Mouse (Mus musculus): ENCODE results near the gene Nectin2. TPM values are rescaled to one million over a fixed set of nuclear protein-coding genes. Genes with fewer than 3 reads are reported as not detected.
A peak's percentile ranks its signal among the peaks of the same experiment; 100 is the strongest.

Gene Nectin2
- polyA plus RNA-seq, 2 experiments from 2014 or later, result 0.56 TPM; not detected in 1

- ATAC-seq, result no peak
Observed at GRCm38 (mm10) chr7:19769001-19769400, 18.7 kb upstream of the Nectin2 start.

GRCm38 (mm10) chr7:19768251-19768650 is 18.0 kb upstream of the Nectin2 start:
- no peak for ATAC-seq

GRCm38 (mm10) chr7:19764581-19764980 is 14.3 kb upstream of the Nectin2 start:
- ATAC-seq, result no peak

DNA sequence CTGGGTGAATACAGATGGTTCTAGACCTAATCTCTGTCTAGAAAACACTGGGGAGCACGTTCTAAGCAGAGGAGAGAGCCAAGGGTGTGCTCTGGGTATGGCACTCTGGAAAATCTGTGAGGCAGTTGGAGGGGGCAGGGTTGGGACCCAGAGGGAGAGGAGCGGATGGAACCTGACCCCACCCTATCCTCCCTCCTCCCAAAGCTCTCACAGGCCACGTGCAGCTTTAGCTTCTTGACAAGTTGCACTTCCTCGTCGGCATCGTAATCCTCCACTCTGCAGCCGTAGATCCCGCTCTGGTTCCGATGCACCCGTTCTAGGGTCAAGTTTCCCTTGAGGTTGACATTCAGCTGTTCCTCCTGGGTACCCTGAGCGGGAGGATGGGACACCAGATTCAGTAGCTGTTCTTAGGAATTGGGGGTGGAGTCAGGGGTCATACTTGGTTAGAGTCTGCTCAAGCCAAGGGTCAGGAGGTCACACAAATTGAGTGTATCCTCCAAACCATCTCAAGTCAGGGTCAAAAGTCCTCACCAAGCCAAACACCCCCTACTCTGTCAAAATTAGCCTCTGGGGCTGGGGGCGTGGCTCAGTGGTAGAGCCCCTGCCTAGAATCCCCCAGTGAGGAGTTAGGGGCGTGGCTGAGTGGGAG is 13.7 kb upstream of the Nectin2 start:
- ATAC-seq, result no peak

GRCm38 (mm10) chr7:19762283-19762682 is 12.0 kb upstream of the Nectin2 start:
- ATAC-seq, result no peak

DNA sequence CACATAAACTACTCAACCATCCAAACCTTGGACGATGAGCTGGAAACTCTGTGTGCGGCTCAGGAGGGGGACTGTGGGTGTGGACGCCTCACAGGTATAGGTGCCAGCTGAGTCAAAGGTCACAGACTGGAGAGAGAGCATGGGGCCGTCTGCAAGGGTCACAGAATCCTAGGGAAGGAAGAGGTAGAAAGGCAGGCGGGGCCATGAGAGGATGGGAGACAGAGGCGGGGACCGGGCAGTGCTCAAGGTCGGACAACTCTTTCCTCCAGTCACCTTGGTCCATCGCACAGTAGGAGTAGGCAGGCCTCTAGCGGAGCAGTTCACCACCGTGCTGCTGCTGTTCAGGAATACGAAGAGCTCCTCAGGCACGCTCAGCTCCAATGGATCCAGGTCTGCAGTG is 9.7 kb upstream of the Nectin2 start:
- no peak for ATAC-seq

DNA sequence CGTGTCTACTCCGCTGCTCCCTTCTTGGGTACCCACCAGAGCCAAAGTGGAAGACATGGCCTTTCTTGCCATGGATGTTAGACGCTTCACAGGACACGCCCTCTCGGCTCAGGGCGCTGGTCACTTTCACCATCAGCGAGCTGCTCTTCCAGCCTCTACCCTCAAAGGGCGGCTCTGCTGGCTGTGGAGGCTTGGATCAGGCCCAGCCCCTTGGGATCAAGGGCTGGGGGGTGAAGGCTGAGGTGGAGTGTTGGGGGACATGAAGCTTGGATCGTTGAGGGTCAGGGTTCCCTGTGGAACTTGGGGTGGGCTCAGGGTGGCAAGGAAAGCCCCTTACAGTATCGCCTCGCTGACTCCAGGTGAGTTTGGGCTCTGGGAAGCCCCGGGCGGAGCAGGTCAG is 8.3 kb upstream of the Nectin2 start:
- ATAC-seq, result no peak

DNA sequence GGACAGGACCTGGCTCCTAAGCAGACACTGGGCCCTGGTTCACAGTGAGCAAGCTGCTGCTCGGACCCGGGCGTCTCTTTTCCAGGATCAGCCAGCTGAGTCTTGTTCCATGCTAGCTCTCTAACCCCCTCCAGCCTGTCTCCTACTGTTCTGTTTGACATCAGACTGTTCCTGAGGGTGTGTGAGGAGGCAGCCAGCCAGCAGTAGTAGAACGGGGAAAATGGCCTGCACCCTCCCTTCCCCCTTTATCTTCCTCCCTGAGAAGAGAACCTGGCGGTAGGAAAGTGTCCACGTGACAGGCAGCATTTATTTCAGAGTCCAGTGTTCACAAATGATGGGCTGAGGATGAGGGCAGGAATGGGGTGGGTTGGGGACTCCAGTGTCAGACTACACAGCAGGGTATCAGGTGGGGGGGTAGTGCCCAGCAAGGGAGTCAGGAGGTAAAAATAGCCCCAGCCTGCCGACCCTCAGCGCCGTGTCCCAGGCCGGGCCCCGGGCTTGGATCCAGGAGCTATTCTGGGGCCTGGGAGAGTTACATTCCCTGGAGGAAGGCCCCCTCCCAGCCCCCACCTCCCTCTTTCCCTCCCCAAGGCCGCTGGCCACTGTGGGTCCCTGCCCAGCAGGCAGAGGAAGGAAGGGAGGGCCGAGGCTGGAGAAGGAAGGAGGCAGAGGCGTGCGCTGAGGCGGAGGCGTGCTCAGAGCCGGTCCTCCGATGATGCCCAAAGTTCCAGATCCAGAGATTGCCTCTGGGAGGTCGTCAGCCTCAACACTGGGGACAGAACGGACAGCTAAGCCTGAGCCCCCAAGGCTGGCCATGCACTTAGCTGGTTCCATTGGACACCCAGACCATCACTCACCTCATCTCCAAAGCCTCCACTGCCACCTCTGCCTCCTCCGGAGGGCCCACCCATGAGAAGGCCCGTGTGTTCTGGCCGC is 5.8 kb upstream of the Nectin2 start:
- no peak for ATAC-seq

- ATAC-seq, result no peak
Observed at GRCm38 (mm10) chr7:19755008-19755407, 4.7 kb upstream of the Nectin2 start.

- ATAC-seq, result no peak
Observed at GRCm38 (mm10) chr7:19754065-19754464, 3.8 kb upstream of the Nectin2 start.

- ATAC-seq, result no peak
Observed at GRCm38 (mm10) chr7:19753587-19753986, 3.3 kb upstream of the Nectin2 start.

DNA sequence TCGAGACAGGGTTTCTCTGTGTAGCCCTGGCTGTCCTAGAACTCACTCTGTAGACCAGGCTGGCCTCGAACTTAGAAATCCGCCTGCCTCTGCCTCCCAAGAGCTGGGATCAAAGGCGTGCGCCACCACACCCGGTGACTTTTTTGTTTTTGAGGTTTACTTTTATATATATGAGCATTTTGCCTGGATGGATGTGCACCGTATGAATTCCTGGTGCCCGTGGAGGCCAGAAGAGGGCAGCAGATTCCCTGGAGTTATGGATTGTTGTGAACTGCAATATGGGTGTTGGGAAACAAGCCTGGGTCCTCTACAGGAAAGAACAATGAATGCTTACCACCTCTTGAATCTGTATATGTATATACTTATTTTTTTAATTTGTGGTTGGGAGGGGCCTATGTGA is 2.4 kb upstream of the Nectin2 start:
- no peak for ATAC-seq

- no peak for ATAC-seq
Observed at GRCm38 (mm10) chr7:19751070-19751383, 744 bp upstream of the Nectin2 start.

GRCm38 (mm10) chr7:19749389-19750216 is 680 bp downstream of the Nectin2 start:
- peak; percentile 82 for ATAC-seq

DNA sequence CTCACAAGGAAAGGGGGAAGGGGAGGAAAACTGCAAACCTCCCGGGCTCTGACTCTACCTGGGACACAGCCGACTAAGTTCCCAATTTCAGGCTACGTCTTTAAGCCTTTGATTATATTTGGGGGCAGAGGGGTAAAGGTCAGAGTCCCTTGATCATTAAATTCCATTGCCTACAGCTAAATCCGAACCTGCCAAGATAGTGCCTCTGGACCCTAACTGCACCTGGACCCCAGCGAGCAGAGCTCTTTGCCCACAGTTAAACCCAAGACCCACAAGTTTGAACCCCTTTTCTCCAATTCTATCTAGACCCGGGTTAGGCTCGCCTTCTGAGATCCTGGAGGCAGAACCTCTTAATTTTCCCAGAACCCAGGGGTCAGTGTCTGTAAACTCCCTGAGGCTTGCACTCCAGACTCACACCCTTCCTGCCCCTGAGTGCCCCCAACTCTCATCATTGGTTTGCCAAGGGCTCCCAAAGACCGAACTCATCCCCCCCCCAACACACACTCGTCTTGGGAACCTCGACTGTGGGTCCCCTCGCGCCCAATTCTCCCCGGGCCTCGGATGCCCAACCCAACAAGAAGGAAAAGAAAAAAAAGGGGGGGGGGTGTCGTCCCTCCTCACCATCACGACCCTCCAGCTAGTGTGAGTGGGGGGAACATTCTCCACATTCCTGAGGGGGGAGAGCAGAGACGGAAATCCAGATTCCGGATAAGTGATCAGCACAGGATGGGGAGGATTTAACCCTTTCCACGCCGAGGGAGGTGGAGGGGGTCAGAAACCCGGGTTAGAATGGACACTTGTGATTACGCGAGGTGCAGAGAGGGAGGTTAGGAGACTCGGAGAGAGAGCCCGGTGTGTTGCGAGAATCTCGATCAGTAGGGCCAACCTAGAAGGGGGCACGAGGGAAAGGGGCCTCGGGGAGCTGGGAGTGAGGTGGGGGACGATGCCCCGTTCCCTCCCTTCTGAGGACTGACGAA is 1.8 kb downstream of the Nectin2 start:
- no peak for ATAC-seq

DNA sequence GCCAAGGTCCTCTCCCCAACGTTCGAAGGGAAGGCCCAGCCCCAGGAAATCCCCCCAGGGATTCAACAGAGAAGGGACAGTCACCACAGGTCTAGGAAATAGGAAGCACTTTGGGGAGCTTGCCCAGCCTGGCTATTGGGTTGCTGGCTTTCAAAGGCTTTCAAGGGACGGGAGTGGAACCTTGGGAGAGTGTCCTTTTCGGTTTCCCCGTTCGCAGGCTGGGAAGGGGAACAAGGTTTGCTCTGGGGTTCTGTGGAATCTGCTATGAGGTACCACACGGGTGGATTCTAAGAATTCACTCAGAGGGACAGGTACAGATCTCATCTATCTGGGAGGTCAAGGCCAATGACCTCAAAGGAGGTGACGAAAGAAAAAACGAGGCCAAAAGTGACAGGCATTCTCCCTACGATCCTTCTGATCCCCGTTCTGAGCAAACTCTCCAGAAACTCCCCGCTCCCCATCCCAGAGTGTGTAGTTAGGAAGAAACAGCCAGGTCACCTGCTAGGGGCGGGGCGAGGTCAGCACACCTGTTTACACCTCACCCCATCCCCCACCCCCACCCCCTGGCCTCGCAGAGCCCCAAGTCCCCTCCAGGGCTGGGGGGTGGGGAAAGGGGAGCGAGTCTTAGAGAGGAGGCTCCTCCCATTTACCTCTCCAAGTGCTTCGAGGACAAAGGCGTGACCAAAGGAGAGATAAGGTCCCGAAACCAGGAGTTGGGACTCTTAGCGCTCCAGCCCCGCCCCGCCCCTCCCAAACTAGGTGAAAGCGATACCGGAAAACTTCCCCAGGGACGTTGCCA is 2.7 kb downstream of the Nectin2 start:
- no peak for ATAC-seq

DNA sequence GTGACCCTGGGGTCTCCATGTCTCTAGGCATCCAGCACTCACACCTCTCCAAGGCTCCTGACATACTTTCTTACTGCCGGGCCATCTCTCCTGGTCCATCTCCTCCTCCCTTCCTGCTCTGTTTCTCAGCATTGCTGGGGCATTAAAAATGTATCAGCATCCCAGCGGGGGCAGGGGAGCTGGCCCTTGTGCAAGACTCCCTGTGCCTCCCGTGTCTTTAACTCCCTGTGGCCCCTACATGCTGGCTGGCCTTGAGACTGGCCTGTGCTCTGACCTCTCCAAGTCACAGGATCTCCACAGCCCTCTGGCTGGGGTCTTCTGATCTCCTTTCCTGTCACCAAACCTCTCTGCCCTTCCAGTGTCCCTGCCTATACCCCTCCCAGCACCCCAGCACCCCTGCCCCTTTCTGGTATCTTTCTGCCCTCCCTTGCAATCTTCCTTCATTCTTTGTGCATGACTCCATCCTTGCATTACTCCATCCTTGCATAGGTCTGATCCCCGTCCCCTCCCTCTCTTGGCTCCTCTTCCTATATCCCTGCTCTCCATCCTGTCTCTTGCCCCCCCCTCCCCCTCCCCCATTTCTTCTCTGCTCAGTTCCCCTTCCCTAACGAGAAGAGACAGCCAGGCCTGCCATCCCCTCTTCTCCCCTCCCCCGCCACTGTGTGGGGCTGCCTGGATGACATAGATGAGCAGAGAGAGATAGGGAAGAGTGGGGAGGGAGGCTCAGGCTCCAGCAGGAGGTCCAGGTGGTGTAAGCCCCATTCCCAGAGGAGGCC is 3.7 kb downstream of the Nectin2 start:
- no peak for ATAC-seq

- ATAC-seq, result no peak
Observed at GRCm38 (mm10) chr7:19745971-19746370, 4.3 kb downstream of the Nectin2 start.

DNA sequence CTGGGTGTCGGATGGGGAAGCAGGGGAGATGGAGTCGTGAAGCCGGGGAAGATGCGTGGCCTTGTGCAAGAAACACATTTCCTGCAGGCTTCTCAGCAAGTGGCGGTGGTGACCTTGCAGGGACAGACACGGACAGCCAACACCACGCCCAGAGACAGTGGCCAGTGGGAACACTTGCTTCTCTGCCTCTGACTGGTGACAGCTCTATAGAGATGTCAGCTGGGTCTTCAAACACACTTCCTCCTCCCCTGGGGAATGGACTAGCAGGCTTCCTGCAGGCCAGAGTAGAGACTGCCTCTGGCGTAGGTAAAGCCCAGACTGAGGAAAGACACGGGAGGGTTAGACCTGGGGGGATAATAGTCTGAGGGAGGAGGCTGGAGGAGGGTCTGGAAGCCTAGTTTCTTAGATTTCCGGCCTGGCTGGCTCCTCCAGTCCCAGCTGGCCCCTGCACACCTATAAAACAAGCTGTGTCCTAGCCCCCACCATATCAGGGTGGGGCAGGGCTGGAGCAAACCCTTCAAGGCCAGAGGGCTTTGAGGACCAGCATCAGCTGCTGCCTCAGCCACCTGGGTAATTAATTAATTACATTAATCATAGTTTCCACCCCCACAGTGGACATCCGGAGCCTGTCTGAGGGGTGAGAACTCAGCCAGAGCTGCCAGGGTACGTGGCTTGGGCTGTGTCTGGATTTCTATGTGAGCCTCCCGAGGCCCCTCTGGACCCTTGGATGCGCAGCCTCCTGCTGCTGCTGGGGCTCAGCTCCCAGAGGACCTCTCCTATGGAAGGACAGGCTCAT is 5.5 kb downstream of the Nectin2 start:
- ATAC-seq, result no peak

GRCm38 (mm10) chr7:19743791-19744190 is 6.5 kb downstream of the Nectin2 start:
- ATAC-seq, result no peak

All from activated CD4-positive, CD25-positive, alpha-beta regulatory T cell, adult 4 months (primary cell).